ENCODE assay signal across 16 mouse cellular contexts in the genomic region with DNA sequence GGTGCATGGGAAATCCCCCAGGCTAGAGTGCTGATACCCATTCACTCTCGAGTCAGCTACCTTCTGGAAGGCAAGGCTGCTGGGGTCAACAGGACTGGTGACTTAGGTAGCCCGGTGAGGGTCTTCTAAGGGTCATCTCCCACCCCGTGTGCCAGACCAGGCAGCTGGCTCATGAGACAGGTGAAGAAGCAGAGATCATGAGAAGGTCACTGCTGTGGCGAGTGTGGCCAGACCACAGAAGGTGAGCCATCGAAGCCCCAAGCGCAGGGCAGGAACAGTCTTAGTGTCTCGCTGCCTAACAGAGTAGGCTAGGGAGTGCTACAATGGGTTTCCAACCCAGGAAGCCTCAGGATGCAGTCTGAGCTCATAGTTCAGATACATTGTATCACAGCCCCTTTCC. TPM values are rescaled to one million over a fixed set of nuclear protein-coding genes. Genes with fewer than 3 reads are reported as not detected.
"Had no signal": no experiment of that assay in that cellular context is flagged by ENCODE, and none has a peak within 500 bp of the region (broad histone marks: within the 10 kb centered on the region; RNA-seq: fewer than 3 reads in every experiment).

No protein-coding gene starts in this region.

- DNase-seq: retina, postnatal 1 day; right cerebral cortex, adult 18-20 months; right cerebral cortex, postnatal 14 days; right cerebral cortex, postnatal 25 days; right cerebral cortex, postnatal 4 days; thymus, adult 18-20 months; thymus, adult 2 months; thymus, postnatal 14 days; thymus, postnatal 25 days; thymus, postnatal 36 days; thymus, postnatal 4 days had no signal

- H3K27me3 ChIP-seq: stomach, embryonic 15.5 days had no signal

- H3K4me2 ChIP-seq: neural tube, embryonic 12.5 days; neural tube, embryonic 13.5 days; neural tube, embryonic 15.5 days; stomach, embryonic 15.5 days had no signal

- H3K36me3 ChIP-seq: neural tube, embryonic 12.5 days; neural tube, embryonic 13.5 days; neural tube, embryonic 15.5 days; stomach, embryonic 15.5 days had no signal

- H3K4me3 ChIP-seq: neural tube, embryonic 12.5 days; neural tube, embryonic 13.5 days; neural tube, embryonic 15.5 days; stomach, embryonic 15.5 days had no signal

RNA-seq across cellular contexts. Expression of a gene that starts 46.2 kb away (rescaled TPM):
- polyA plus RNA-seq: small intestine, adult 2 months had no signal
